Mouse (Mus musculus) ovary, adult 18-20 months (tissue): ENCODE results near the gene Ankrd1.

Experiments used
- DNase-seq: peaks from one replicate; pipeline ENCODE4 v3.0.0; 2022; ENCODE audit warnings: low spot score, mixed read lengths

Gene Ankrd1

DNA sequence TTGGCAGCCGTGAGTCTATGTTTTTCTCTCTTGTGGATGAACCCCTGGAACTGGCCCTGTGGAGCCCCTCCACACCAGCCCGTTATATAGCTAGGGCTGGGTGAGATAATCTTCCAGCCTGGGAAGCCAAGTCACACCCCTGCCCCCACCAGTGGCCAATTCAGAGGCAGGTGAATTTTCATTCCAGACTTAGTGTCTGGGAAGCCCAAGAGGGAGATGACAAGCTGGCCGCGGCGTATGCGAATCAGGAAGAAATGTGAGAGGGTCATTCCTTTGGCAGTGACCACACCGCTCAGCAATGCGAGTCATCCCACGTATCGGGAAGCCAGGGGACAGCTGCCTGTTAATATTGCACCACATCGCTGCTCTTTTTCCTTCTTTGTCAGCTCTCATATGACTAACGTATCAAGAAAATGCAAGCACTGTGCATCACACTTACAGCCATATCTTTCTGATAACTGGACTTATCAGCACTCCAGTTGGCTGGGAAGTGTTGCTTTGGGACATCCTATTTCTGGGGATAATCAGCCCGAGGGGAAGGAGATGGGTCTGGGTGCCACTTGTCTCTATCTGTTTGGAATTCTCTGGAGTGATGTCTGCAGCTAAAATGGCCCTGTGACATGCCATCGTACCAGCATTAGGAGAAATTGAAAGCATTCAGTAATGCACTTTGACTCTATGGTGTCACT is at the start of gene Ankrd1:
Gene Ankrd1 (minus strand): TSS at position 317 of the 689 bp plus-strand sequence.
- DNase-seq, result no peak

DNA sequence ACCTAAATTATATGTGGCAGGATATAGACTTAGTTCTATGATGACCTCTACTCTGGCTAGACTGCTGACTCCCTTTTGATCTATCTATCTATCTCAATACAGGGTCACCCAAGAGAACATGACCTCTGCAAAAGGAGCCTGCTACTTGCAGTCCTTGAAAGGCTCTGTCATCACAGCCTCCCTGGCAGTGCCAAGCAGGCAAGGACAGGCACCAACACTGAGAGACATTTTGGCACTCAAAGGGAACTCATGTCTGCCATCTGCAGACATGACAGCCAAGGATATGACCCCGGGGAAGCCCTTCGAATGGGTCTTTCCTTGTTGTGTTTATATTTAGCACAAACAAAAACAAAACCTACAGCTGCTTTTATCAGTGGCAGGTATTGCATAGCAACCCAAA is 49.2 kb upstream of the Ankrd1 start:
- DNase-seq, result no peak

DNA sequence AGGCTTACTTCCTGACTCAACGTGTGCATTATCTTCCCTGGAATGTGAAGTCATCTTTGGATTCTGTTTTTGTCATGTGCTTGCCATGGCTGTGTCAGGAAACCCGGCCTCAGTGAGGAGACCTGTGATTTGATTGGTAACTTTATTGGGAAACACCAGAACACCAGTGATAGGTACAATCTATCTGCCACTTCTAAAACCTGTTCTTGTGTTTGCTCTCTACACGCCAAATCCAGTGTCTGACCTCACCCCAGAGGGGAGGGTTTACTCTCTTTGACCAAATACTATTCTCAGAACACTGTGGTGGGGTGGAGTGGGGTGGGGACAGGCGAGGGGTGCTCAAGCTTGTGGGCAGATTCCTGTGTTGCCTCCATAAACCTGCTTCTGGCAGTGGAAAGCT is 48.2 kb upstream of the Ankrd1 start:
- DNase-seq, result no peak

GRCm38 (mm10) chr19:36167291-36167896 is 47.5 kb upstream of the Ankrd1 start:
- no peak for DNase-seq

DNA sequence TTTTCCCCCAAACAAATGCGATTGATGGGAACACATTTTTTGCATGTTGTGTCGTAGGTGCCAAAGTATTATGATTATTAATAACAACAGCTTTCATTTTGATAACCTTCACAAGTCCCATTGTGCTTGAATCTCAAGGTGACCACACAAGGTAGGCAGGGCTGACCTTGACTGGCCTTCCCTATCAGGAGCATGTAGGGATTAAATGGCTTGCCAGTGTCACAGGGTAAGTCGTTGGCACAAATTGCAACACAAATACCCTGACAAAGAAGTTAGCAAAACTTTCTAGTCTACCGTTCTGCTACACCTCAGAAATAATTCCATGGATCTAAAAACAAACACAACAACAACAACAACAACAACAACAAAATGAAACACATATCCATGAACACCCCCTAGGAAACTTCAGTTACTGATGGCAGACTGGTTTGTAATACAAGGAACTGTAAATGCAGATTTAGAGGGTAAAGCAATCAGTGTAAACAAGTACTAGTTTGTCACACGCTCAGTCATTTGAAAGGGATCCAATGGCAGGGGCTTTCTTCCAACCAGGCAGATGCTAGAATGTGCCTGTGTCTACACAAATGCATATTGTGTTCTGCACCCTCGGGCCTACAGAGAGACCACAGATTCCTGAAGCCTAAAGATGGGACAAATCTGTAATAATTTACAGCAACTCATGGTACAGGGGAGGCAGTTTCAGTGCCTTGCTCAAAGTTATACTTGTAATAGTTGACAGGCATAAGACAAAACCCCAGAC is 46.7 kb upstream of the Ankrd1 start:
- DNase-seq, result no peak

GRCm38 (mm10) chr19:36165351-36165750 is 45.5 kb upstream of the Ankrd1 start:
- DNase-seq, result no peak

DNA sequence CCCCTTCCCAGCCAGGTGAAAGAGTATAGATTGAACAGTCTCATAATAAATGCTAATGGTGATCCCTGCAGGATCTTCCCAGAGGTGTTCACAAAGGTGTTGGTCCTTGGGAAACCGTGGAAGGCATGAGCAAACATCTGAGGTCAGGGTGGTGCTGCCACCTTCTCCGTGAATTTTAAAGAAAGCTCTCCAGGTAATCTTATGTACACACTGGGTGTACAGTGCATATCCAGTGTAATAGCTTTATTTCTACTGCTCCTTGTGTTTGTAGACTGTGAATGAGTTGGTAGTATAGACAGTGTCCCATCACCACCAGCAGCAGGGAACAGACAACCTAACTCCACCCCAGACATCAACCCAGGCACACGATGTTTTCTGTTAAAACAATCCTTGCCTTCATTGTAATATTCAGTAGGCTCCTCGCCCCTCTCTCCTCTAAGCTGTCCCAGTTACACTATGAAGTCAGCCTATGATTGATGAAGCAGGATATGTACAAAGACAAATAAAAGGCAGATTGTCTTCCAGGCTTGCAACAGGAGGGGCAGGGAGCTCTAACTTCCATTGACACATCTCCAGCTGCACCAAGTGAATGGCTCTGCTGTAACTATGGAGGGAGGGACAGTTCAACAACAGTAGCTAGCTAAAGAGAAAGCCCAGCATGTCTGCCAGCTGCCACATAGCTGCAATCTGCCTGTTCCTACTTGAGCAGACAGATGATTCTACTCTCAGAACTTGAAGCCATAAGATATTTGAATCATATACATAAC is 30.5 kb upstream of the Ankrd1 start:
- no peak for DNase-seq

DNA sequence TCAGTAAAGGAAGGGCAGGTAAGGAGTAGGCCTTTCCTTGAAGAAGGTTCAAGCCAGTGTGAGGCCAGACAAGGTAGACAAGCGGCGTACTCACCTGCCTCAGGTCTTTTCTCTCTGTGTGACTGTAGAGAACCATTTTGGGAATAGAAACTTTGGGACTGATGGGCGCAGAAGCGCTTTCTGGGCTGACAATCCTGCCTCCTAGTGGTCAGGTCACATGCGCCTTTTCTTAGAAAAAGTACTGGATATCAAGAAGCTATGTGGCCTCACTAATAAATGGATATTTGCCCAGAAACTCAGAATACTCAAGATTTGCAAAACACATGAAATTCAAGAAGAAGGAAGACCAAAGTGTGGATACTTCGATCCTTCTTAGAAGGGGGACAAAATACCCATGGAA is 28.7 kb upstream of the Ankrd1 start:
- DNase-seq, result no peak

- DNase-seq, result no peak
These were observed 23.7 kb upstream of the Ankrd1 start for GRCm38 (mm10) chr19:36143571-36143970.

DNA sequence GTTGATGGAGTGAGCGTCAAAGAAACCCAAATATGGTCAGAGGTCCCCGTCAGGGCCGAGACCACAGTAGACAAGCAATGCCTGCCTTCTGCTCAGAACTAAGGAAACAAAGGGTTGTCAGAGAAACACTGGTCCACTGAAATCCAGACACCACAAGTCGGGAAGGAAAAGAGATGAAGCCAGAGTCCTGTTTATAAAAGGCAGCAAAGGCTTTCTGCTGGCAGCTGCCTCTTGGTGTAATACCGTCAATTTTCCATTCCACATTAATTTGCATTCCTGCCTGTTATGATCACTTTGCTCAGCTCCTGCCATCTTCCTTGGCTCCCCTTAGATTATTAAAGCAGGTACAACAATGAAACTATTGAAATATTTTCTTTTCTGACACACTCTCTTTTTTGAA is 13.8 kb upstream of the Ankrd1 start:
- no peak for DNase-seq

- no peak for DNase-seq
These were observed 13.2 kb upstream of the Ankrd1 start for GRCm38 (mm10) chr19:36133064-36133463.

DNA sequence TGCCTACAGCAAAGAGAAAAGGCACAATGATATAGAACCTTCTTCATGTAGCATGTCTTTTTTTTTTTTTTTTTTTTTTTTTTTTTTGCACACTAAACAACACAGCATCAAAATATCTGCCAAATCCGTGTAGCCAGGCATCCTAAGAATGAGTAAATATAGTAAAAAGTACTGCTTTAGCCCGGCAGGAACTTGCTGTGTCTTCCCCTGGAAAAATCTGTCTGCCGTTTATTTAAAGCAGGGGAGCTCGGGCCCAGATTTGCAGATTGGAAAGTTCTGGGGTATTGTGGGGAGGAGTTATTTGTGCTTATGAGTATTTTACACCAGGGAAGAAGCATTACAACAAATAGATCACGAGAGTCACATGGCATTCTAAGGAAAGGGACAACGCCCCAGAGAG is 12.1 kb upstream of the Ankrd1 start:
- DNase-seq, result no peak

GRCm38 (mm10) chr19:36130181-36130580 is 10.3 kb upstream of the Ankrd1 start:
- no peak for DNase-seq

DNA sequence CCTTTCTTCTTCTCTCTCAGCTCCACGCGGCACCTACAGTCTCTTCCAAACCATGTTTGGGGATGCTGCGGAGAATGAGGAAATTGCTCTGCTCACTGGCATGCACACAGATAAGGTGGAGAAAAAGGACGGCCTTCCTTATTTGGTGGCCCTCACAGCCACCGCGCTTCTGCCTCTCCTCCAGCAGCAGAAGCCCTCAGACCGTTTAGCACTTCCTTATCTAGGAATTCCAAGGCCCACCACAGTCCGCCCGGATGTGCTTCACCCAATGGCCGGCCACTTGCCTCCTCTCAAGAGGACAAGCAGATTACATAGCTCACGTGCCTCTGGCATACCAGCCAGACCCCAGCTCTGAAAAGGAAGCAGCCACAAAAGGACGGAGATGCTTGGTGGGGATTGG is 9.7 kb upstream of the Ankrd1 start:
- DNase-seq, result no peak

- no peak for DNase-seq
These were observed 9.3 kb upstream of the Ankrd1 start for GRCm38 (mm10) chr19:36129213-36129612.

DNA sequence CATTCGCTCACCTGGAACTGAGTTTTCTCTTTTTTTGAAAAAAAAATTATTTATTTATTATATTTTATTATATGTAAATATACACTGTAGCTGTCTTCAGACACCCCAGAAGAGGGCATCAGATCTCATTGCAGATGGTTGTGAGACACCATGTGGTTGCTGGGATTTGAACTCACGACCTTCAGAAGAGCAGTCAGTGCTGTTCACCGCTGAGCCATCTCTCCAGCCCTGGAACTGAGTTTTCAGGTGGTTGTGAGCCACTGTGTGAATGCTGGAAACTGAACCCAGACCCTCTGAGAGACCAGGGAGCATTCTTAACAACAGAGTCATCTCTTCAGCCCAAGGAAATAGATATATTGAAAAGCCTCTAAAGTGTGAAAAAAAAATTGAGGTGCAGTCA is 8.5 kb upstream of the Ankrd1 start:
- no peak for DNase-seq

DNA sequence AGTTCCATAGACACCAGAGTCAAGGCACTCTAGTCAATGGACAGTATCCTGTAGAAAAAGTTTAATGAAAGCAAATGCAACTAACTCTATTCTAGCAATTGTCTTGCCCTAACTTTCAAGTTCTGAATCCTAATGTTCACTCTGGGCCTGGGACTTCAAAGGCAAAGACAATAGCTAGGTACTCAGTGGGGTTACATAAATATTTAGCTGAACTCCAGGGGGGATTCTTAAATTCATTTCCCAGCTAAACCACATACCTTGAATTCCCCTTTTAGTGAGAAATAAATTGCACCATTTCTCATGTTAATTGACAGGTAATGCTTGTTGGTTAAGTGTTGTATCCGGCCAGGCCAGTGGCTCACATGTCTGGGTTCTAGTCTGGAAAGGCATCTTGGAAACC is 4.3 kb upstream of the Ankrd1 start:
- DNase-seq, result no peak

DNA sequence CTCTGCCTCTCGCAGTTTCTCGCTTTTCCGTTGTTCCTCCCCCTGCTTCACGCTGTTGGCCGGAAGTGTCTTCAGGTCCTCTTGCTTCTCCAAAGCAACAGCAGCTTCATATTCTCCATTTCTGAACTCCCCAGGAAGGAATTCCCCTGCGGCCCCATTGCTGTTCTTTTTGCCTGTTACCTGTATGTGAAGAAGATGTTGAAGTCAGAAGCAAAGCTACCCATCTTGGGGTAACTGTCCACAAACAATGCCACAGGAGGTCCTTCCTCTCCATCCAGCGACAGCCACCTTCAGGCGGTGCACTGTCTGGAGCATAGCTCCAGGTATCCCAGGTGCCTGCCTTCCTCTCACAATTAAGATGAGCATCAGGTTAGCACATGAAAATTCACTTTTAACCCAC is 680 bp downstream of the Ankrd1 start:
- DNase-seq, result no peak

GRCm38 (mm10) chr19:36116185-36116584 is 3.7 kb downstream of the Ankrd1 start:
- DNase-seq, result no peak

DNA sequence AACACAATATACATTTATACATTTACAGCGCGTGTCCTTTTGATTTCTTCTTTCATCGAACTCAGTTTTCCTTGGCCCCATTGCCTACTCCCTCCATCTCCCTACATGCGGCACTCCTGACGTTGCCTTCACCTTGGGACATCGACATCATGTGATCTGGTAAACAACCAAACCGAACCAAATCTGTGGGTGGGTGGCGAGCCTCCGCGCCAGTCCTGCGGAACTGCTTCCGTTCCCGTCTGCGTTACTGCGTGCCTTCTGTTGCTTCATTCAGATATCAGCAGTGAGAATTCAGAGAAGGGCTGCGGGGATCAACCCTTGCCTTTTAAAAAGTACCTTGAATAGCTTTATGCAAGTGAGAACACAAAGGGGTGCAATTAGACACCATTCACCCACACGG is 7.9 kb downstream of the Ankrd1 start:
- no peak for DNase-seq

GRCm38 (mm10) chr19:36111054-36111895 is 8.6 kb downstream of the Ankrd1 start:
- no peak for DNase-seq

- no peak for DNase-seq
These were observed 9.4 kb downstream of the Ankrd1 start for GRCm38 (mm10) chr19:36110465-36110864.
